Mouse (Mus musculus): Measurements from ENCODE around the gene Txndc15. TPM values are rescaled to one million over a fixed set of nuclear protein-coding genes. Genes with fewer than 3 reads are reported as not detected.

Gene Txndc15
- polyA plus RNA-seq, 1 experiment from 2014 or later = 69.5 TPM

- 95% methylated on average over 8 of the region's 8 CpGs for WGBS
- Histone ChIP-seq H3K4me1 (peaks cover 8% of the 10 kb centered on the region; the same call in 1 of the 2 replicates), H3K4me3 (no peak overlapping the region), H3K27ac (no peak overlapping the region), H3K9me3 (no peaks in the 10 kb centered on the region), H3K27me3 (ENCODE audit: poor library complexity, severe bottlenecking) (no peaks in the 10 kb centered on the region), H3K36me3 (replicated peaks) (no peaks in the 10 kb centered on the region)
- DNase-seq (ENCODE audit: extremely low spot score, low spot score) = no peak
These were observed 23.4 kb downstream of the Txndc15 start for GRCm38 (mm10) chr13:55737885-55738284.

GRCm38 (mm10) chr13:55742306-55742705 lies 27.9 kb downstream of the Txndc15 start:
- 0 out of 2 replicates have a peak, but pooled peaks cover 3% of the 10 kb centered on the region for H3K36me3 ChIP-seq (replicated peaks)
- H3K4me1 ChIP-seq = peaks cover 8% of the 10 kb centered on the region; the same call in 1 of the 2 replicates
- no peak overlapping the region for H3K27ac ChIP-seq
- H3K9me3 ChIP-seq = no peaks in the 10 kb centered on the region
- no peak overlapping the region for H3K4me3 ChIP-seq
- WGBS = 74% methylated on average over 8 of the region's 8 CpGs
- H3K27me3 ChIP-seq (ENCODE audit: poor library complexity, severe bottlenecking) = no peaks in the 10 kb centered on the region
- DNase-seq (ENCODE audit: extremely low spot score, low spot score) = no peak

- no peak for DNase-seq (ENCODE audit: extremely low spot score, low spot score)
- H3K4me1 ChIP-seq = peaks cover 12% of the 10 kb centered on the region
- no peaks in the 10 kb centered on the region for H3K36me3 ChIP-seq (replicated peaks)
- WGBS = 86% methylated on average over 13 of the region's 13 CpGs
- no peak overlapping the region for H3K27ac ChIP-seq
- no peaks in the 10 kb centered on the region for H3K9me3 ChIP-seq
- H3K27me3 ChIP-seq (ENCODE audit: poor library complexity, severe bottlenecking) = no peaks in the 10 kb centered on the region
- no peak overlapping the region for H3K4me3 ChIP-seq
These were observed 39.9 kb downstream of the Txndc15 start for GRCm38 (mm10) chr13:55754380-55754779.

GRCm38 (mm10) chr13:55756789-55757188 lies 42.3 kb downstream of the Txndc15 start:
- peak overlapping the region; percentile 66 for H3K27ac ChIP-seq
- H3K9me3 ChIP-seq = no peaks in the 10 kb centered on the region
- no peaks in the 10 kb centered on the region for H3K27me3 ChIP-seq (ENCODE audit: poor library complexity, severe bottlenecking)
- DNase-seq (ENCODE audit: extremely low spot score, low spot score) = no peak
- peaks cover 25% of the 10 kb centered on the region for H3K4me1 ChIP-seq
- WGBS = 42% methylated on average over 8 of the region's 8 CpGs
- no peak overlapping the region for H3K4me3 ChIP-seq
- H3K36me3 ChIP-seq (replicated peaks) = no peaks in the 10 kb centered on the region

- WGBS = 87% methylated on average over 6 of the region's 6 CpGs
- H3K4me1 ChIP-seq = peaks cover 25% of the 10 kb centered on the region
- H3K36me3 ChIP-seq (replicated peaks) = no peaks in the 10 kb centered on the region
These were observed 43.2 kb downstream of the Txndc15 start for GRCm38 (mm10) chr13:55757645-55758044.

GRCm38 (mm10) chr13:55760576-55760975 lies 46.1 kb downstream of the Txndc15 start:
- H3K27ac ChIP-seq = no peak overlapping the region

More at GRCm38 (mm10) chr13:55757645-55758044, 43.2 kb downstream of the Txndc15 start:
- Histone ChIP-seq H3K27me3 (ENCODE audit: poor library complexity, severe bottlenecking) (no peaks in the 10 kb centered on the region), H3K27ac (no peak overlapping the region), H3K9me3 (no peaks in the 10 kb centered on the region), H3K4me3 (no peak overlapping the region)
- DNase-seq (ENCODE audit: extremely low spot score, low spot score) = no peak

GRCm38 (mm10) chr13:55761486-55761885 lies 47.0 kb downstream of the Txndc15 start:
- no peak for DNase-seq (ENCODE audit: extremely low spot score, low spot score)
- no peak overlapping the region for H3K27ac ChIP-seq

More at GRCm38 (mm10) chr13:55760576-55760975, 46.1 kb downstream of the Txndc15 start:
- peaks cover 25% of the 10 kb centered on the region for H3K4me1 ChIP-seq
- H3K9me3 ChIP-seq = no peaks in the 10 kb centered on the region
- no peaks in the 10 kb centered on the region for H3K27me3 ChIP-seq (ENCODE audit: poor library complexity, severe bottlenecking)
- no peaks in the 10 kb centered on the region for H3K36me3 ChIP-seq (replicated peaks)
- no peak for DNase-seq (ENCODE audit: extremely low spot score, low spot score)
- H3K4me3 ChIP-seq = no peak overlapping the region
- WGBS = 61% methylated on average over 10 of the region's 10 CpGs

GRCm38 (mm10) chr13:55774352-55774751 lies 59.9 kb downstream of the Txndc15 start:
- no peak overlapping the region for H3K27ac ChIP-seq
- H3K4me3 ChIP-seq = no peak overlapping the region
- 89% methylated on average over 7 of the region's 7 CpGs for whole genome bisulfite sequencing
- H3K27me3 ChIP-seq (ENCODE audit: poor library complexity, severe bottlenecking) = no peaks in the 10 kb centered on the region
- peaks cover 5% of the 10 kb centered on the region; the same call in 1 of the 2 replicates for H3K9me3 ChIP-seq
- no peaks in the 10 kb centered on the region for H3K36me3 ChIP-seq (replicated peaks)
- no peak for DNase-seq (ENCODE audit: extremely low spot score, low spot score)
- no peaks in the 10 kb centered on the region; the same call in 1 of the 2 replicates for H3K4me1 ChIP-seq

More at GRCm38 (mm10) chr13:55761486-55761885, 47.0 kb downstream of the Txndc15 start:
- Histone ChIP-seq H3K36me3 (replicated peaks) (no peaks in the 10 kb centered on the region), H3K4me3 (no peak overlapping the region), H3K27me3 (ENCODE audit: poor library complexity, severe bottlenecking) (no peaks in the 10 kb centered on the region), H3K4me1 (peaks cover 21% of the 10 kb centered on the region), H3K9me3 (no peaks in the 10 kb centered on the region)
- 85% methylated on average over 10 of the region's 10 CpGs for WGBS

GRCm38 (mm10) chr13:55775056-55775455 lies 60.6 kb downstream of the Txndc15 start:
- no peaks in the 10 kb centered on the region for H3K27me3 ChIP-seq (ENCODE audit: poor library complexity, severe bottlenecking)
- 75% methylated on average over 11 of the region's 11 CpGs for WGBS

More at GRCm38 (mm10) chr13:55775056-55775455, 60.6 kb downstream of the Txndc15 start:
- Histone ChIP-seq H3K4me1 (no peaks in the 10 kb centered on the region; the same call in 1 of the 2 replicates), H3K4me3 (no peak overlapping the region), H3K36me3 (replicated peaks) (no peaks in the 10 kb centered on the region), H3K9me3 (peaks cover 5% of the 10 kb centered on the region; the same call in 1 of the 2 replicates), H3K27ac (no peak overlapping the region)
- DNase-seq (ENCODE audit: extremely low spot score, low spot score) = no peak

Other genes starting within 250 kb of the Txndc15 start
- gene Dbn1, start 226.5 kb upstream of the Txndc15 start, polyA plus RNA-seq (2016; fragmentation: Nextera tagmentation; extraction: Ambion mirVana) = 346 and 355 TPM in 2 replicates
- gene Pdlim7, start 201.0 kb upstream of the Txndc15 start, polyA plus RNA-seq (2016; fragmentation: Nextera tagmentation; extraction: Ambion mirVana) = 200 and 209 TPM in 2 replicates
- 3.3 and 4.2 TPM in 2 replicates for gene Dok3, start 185.4 kb upstream of the Txndc15 start, polyA plus RNA-seq (2016; fragmentation: Nextera tagmentation; extraction: Ambion mirVana)
- 96.5 and 98.2 TPM in 2 replicates for gene Ddx41, start 178.0 kb upstream of the Txndc15 start, polyA plus RNA-seq (2016; fragmentation: Nextera tagmentation; extraction: Ambion mirVana)
- 55.6 and 57.8 TPM in 2 replicates for gene Fam193b, start 143.5 kb upstream of the Txndc15 start, polyA plus RNA-seq (2016; fragmentation: Nextera tagmentation; extraction: Ambion mirVana)
- 129 and 141 TPM in 2 replicates for gene Tmed9, start 140.9 kb upstream of the Txndc15 start, polyA plus RNA-seq (2016; fragmentation: Nextera tagmentation; extraction: Ambion mirVana)
- 26.6 and 28.9 TPM in 2 replicates for gene B4galt7, start 114.8 kb upstream of the Txndc15 start, polyA plus RNA-seq (2016; fragmentation: Nextera tagmentation; extraction: Ambion mirVana)
- gene Caml, start 91.6 kb upstream of the Txndc15 start, polyA plus RNA-seq (2016; fragmentation: Nextera tagmentation; extraction: Ambion mirVana) = 51.6 and 54.5 TPM in 2 replicates
- 44.1 and 48.0 TPM in 2 replicates for gene Ddx46, start 79.6 kb upstream of the Txndc15 start, polyA plus RNA-seq (2016; fragmentation: Nextera tagmentation; extraction: Ambion mirVana)
- 46.7 and 48.7 TPM in 2 replicates for gene B230219D22Rik, start 21.5 kb upstream of the Txndc15 start, polyA plus RNA-seq (2016; fragmentation: Nextera tagmentation; extraction: Ambion mirVana)
- gene Pcbd2, start 12.7 kb downstream of the Txndc15 start, polyA plus RNA-seq (2016; fragmentation: Nextera tagmentation; extraction: Ambion mirVana) = 33.9 and 36.4 TPM in 2 replicates
- 0.11 TPM in 2 replicates for gene Catsper3, start 69.9 kb downstream of the Txndc15 start, polyA plus RNA-seq (2016; fragmentation: Nextera tagmentation; extraction: Ambion mirVana)
- gene Pitx1, start 121.5 kb downstream of the Txndc15 start, polyA plus RNA-seq (2016; fragmentation: Nextera tagmentation; extraction: Ambion mirVana) = 1.7 and 3.2 TPM in 2 replicates

All from forebrain, embryonic 10.5 days (tissue).